Mouse (Mus musculus): ENCODE results near the gene Elovl5.

DNA sequence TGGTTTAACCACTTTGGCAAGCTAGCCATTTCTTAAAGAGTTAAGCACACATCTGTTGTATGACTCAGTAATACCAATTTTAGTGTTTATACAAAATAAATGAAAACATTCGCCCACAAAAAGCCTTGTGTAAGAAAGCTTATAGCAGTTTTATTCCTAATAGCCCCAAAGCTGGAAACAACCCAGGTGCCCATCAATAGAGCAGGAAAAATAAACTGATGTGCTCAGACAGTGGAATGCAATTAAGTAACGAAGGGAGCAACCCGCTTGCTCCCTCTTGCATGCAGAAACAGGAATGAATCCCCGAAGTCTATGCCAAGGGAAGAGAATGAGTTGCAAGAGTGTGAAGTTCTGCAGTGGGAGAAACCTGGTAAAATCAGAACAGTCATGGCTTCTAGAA lies 25.7 kb upstream of the Elovl5 start:
- TF ChIP-seq CTCF (IDR thresholded peaks at IDR 0.05; ENCODE audit: borderline replicate concordance, control insufficient read depth, extremely low read depth, insufficient read depth, low read length, poor library complexity) (no peak), POLR2A (IDR thresholded peaks at IDR 0.05; ENCODE audit: control insufficient read depth, extremely low read depth, insufficient read depth, low read length, poor library complexity) (no peak)

Data from thymus, adult 2 months (tissue).